Mouse (Mus musculus) neutrophil, adult 5-6 weeks (primary cell): ENCODE data around the gene Exph5. TPM values are rescaled to one million over a fixed set of nuclear protein-coding genes. Genes with fewer than 3 reads are reported as not detected.

ENCODE experiments used
- ATAC-seq: fragments of 151-379, 151-347 bp; 2 replicates; pipeline ENCODE4 v1.8.0; 2017; ENCODE audit warnings: mild to moderate bottlenecking, moderate TSS enrichment; ENCODE audit not compliant: insufficient number of reproducible peaks, poor library complexity, low FRiP score, severe bottlenecking; ENCODE audit errors: extremely low read depth
- total RNA-seq: library from RNA; stranded (forward); fragments of 200-1000 nt; gene quantifications from 2 replicates; pipeline ENCODE4 v1.2.3, GENCODE M21; 2017

Gene Exph5
- total RNA-seq, 1 experiment from 2014 or later: 0.47 TPM

- no peak for ATAC-seq
These were observed 47.7 kb downstream of the Exph5 start for GRCm38 (mm10) chr9:53349211-53349610.

GRCm38 (mm10) chr9:53350331-53350730 lies 48.9 kb downstream of the Exph5 start:
- ATAC-seq: no peak

GRCm38 (mm10) chr9:53351899-53352298 lies 50.4 kb downstream of the Exph5 start:
- ATAC-seq: no peak

- no peak for ATAC-seq
These were observed 51.7 kb downstream of the Exph5 start for GRCm38 (mm10) chr9:53353161-53353560.

GRCm38 (mm10) chr9:53356219-53357155 lies 55.0 kb downstream of the Exph5 start:
- no peak for ATAC-seq

- no peak for ATAC-seq
These were observed 69.9 kb downstream of the Exph5 start for GRCm38 (mm10) chr9:53371339-53371738.

GRCm38 (mm10) chr9:53375907-53376306 lies 74.4 kb downstream of the Exph5 start:
- no peak for ATAC-seq

GRCm38 (mm10) chr9:53376820-53377219 lies 75.3 kb downstream of the Exph5 start:
- ATAC-seq: no peak

- no peak for ATAC-seq
These were observed 76.1 kb downstream of the Exph5 start for GRCm38 (mm10) chr9:53377597-53377996.

- no peak for ATAC-seq
These were observed 76.7 kb downstream of the Exph5 start for GRCm38 (mm10) chr9:53378171-53378570.

GRCm38 (mm10) chr9:53380595-53380994 lies 79.1 kb downstream of the Exph5 start:
- no peak for ATAC-seq

GRCm38 (mm10) chr9:53381113-53381615 lies 79.7 kb downstream of the Exph5 start:
- no peak for ATAC-seq

- 0 out of 2 replicates have a peak, but pooled peaks have one; percentile 6 for ATAC-seq
These were observed 82.7 kb downstream of the Exph5 start, which contains the start of gene Kdelc2 for GRCm38 (mm10) chr9:53383951-53384866. TSS of gene Kdelc2 (plus strand) at chr9:53384025.

- ATAC-seq: no peak
These were observed 83.4 kb downstream of the Exph5 start for GRCm38 (mm10) chr9:53384873-53385272.

GRCm38 (mm10) chr9:53387431-53387830 lies 86.0 kb downstream of the Exph5 start:
- ATAC-seq: no peak

- no peak for ATAC-seq
These were observed 87.6 kb downstream of the Exph5 start for GRCm38 (mm10) chr9:53389109-53389508.

- ATAC-seq: no peak
These were observed 88.7 kb downstream of the Exph5 start for GRCm38 (mm10) chr9:53390136-53390535.

- no peak for ATAC-seq
These were observed 96.4 kb downstream of the Exph5 start for GRCm38 (mm10) chr9:53397685-53398387.

- ATAC-seq: no peak
These were observed 96.9 kb downstream of the Exph5 start for GRCm38 (mm10) chr9:53398388-53398700.
